Mouse (Mus musculus) intestine, embryonic 16.5 days (tissue): ENCODE measurements around the gene Gpr152. TPM values are rescaled to one million over a fixed set of nuclear protein-coding genes. Genes with fewer than 3 reads are reported as not detected.
A peak's percentile ranks its signal among the peaks of the same experiment; 100 is the strongest.
"Not testable (repeated sequence)": the region's sequence is repeated elsewhere in the genome, so short reads cannot be mapped to it uniquely, and the experiment has no call there.

Source experiments
- ATAC-seq: fragments of 200-750 bp; cut with Nextera tagmentation; 2 replicates; pipeline ENCODE4 v1.8.0; 2017; ENCODE audit warnings: moderate TSS enrichment, moderate library complexity
- H3K27ac ChIP-seq: fragments of 300-500 bp; sonication (generic); 2 replicates; pipeline ENCODE4 v1.5.1; 2014; ENCODE audit warnings: mild to moderate bottlenecking, low read length
- H3K27me3 ChIP-seq: fragments of 300-500 bp; sonication (generic); replicated peaks from 2 replicates; pipeline ENCODE4 v1.6.1; 2014; ENCODE audit warnings: low read length, control low read depth, mixed read lengths; ENCODE audit not compliant: control insufficient read depth, insufficient read depth
- H3K36me3 ChIP-seq: fragments of 300-500 bp; sonication (generic); 2 replicates; pipeline ENCODE4 v1.6.1; 2014; ENCODE audit warnings: low read length, control low read depth; ENCODE audit not compliant: control insufficient read depth, insufficient read depth
- H3K4me1 ChIP-seq: fragments of 300-500 bp; sonication (generic); 2 replicates; pipeline ENCODE4 v1.6.1; 2014; ENCODE audit warnings: low read length, control low read depth, mixed read lengths; ENCODE audit not compliant: control insufficient read depth, insufficient read depth
- H3K4me2 ChIP-seq: fragments of 300-500 bp; sonication (generic); 2 replicates; pipeline ENCODE4 v1.6.1; 2014; ENCODE audit warnings: low read depth, low read length, control low read depth
- H3K4me3 ChIP-seq: fragments of 300-500 bp; sonication (generic); 2 replicates; pipeline ENCODE4 v1.5.1; 2014; ENCODE audit warnings: mild to moderate bottlenecking, low read length
- H3K9ac ChIP-seq: fragments of 300-500 bp; sonication (generic); 2 replicates; pipeline ENCODE4 v1.6.1; 2014; ENCODE audit warnings: low read depth, low read length
- H3K9me3 ChIP-seq: fragments of 300-500 bp; sonication (generic); 2 replicates; pipeline ENCODE4 v1.6.1; 2016; ENCODE audit warnings: low read length, control low read depth; ENCODE audit not compliant: control insufficient read depth
- WGBS: fragments of 180-500 bp; shearing (Covaris S2); extraction: QIAGEN DNeasy Blood & Tissue Kit; methylation state at CpG from one replicate; pipeline ENCODE4 v1.1.7; 2014; 5-methylcytosine and 5-hydroxymethylcytosine counted together
- polyA plus RNA-seq: library from polyadenylated mRNA; unstranded; fragments of >200 nt; fragmentation: Nextera tagmentation; extraction: Ambion mirVana; gene quantifications from 2 replicates; pipeline ENCODE4 v1.2.1, GENCODE M21; 2015

The Gpr152 gene
- polyA plus RNA-seq, 1 experiment from 2014 or later = 0.04 TPM

DNA sequence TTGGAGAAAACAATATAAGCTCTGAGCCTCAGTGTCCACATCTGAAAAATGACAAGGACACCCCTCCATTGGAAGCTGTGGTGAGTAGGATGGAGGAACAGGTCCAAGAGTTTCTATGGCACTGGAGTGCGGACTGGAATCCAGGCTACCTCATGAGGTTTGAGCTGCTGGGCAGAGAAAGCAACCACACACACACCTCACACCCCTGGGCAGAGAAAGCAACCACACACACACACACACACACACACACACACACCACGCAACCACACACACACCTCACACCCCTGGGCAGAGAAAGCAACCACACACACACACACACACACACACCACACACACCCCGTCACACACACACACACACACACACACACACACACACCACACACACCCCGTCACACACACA, 14.3 kb upstream of the Gpr152 start:
- H3K4me2 ChIP-seq = peak overlapping the region; percentile 79
- 9% methylated on average over 4 of the region's 4 CpGs for WGBS
- H3K9ac ChIP-seq = peak overlapping the region; percentile 87

DNA sequence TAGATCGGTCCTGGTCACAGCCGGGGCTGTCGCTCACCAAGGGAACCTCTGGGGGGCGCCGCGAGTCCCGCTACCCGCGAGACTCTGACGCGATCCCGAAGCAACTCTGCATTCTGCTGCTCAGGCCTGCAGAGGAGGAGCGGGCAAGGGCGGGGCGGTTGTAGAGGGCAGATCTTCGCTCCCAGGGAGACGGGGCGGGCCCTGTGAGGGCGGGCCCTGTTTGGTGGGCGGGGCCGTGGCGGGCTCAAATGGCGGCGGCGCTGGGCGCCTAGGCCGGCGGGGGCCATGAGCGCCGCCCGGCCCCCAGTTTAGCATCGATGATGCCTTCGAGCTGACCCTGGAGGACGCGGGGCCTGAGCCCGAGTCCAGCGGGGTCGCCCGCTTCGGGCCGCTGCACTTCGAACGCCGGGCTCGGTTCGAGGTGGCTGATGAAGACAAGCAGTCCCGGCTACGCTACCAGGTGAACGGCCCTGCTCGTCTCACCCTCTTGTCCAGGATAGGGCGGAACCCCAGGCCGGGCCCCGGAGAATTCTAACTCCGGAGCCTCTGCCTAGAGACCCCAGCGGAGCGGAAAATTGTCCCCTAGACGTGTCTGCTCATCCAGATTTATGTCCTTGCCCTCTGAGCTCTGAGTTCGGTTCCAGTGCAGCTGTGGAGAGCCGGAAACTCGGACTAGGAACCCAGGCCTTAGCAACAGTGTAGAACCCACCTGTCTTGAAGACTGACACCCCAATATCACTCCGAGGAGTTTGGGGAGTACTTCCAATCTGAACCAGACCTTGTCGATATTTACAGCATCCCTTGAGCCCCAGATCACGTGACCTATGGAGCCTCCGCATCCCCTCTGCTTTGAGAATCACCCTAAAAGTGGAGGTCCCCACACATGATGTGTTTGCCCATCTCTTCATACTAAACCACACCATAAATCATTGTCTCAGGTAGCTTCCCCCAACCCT, 13.6 kb upstream of the Gpr152 start, which contains the start of gene Aip:
TSS of gene Aip (minus strand) at position 118 of the 956 bp plus-strand sequence.
- H3K27me3 ChIP-seq = no peaks in the 10 kb centered on the region
- peak within 1 kb of the TSS; percentile 79 for H3K4me2 ChIP-seq
- no peaks in the 10 kb centered on the region for H3K9me3 ChIP-seq
- H3K4me1 ChIP-seq = peaks cover 12% of the 10 kb centered on the region
- peak within 1 kb of the TSS; percentile 87 for H3K4me3 ChIP-seq
- H3K27ac ChIP-seq = peak within 1 kb of the TSS; percentile 57; the same call in 1 of the 2 replicates
- 0 out of 2 replicates have a peak, but pooled peaks cover 1% of the 10 kb centered on the region for H3K36me3 ChIP-seq
- peak; percentile 93 for ATAC-seq
- peak within 1 kb of the TSS; percentile 87 for H3K9ac ChIP-seq
- 1% methylated on average over 51 of the region's 64 CpGs for WGBS

More for the DNA sequence above, 14.3 kb upstream of the Gpr152 start:
- ATAC-seq = peak; percentile 32
- H3K9me3 ChIP-seq, H3K27ac ChIP-seq, H3K27me3 ChIP-seq, H3K36me3 ChIP-seq: not testable (repeated sequence)
- Histone ChIP-seq H3K4me3 (peak overlapping the region; percentile 87), H3K4me1 (peaks cover 20% of the 10 kb centered on the region)

DNA sequence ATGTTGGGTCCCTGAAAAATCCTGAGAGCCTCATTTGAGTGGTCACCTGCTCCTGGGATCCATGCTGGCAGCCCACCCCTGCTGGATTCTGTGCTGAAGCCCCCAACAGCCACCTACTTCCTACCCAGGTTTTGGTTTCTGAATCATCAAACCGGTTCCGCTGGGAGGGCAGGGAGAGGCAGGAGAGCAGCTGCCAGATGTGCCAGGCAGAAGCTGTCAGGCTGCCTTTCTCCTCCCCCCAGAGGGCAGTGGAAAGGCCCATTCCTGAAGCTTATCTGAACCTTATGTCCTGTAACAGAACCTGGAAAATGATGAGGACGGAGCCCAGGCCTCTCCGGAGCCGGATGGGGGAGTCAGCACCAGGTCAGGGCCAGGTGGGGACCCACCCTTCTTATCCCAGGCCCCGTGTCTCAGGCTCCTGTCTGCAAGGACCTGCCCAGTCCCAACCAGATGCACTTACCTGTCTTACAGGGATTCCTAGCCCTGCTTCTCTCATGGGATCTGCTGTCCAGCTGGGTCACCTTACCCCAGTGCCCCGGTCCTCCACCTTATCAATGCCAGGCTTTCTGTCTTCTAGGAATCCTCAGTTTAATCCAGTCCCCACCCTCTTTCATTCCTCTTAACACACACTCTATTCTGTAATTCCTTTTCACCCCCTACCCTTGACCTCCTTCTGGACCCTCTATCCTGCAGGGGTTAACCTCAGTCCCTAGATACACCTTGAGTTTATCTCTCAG, 12.7 kb upstream of the Gpr152 start:
- H3K27ac ChIP-seq = 0 out of 2 replicates have a peak overlapping the region, but pooled peaks have one; percentile 1
- ATAC-seq = no peak
- H3K27me3 ChIP-seq = no peaks in the 10 kb centered on the region
- peak overlapping the region; percentile 87 for H3K9ac ChIP-seq
- H3K4me1 ChIP-seq = peaks cover 12% of the 10 kb centered on the region
- no peaks in the 10 kb centered on the region for H3K9me3 ChIP-seq
- H3K36me3 ChIP-seq = peaks cover 10% of the 10 kb centered on the region; the same call in 1 of the 2 replicates
- H3K4me2 ChIP-seq = peak overlapping the region; percentile 79
- WGBS = 51% methylated on average over 7 of the region's 7 CpGs
- H3K4me3 ChIP-seq = peak overlapping the region; percentile 87

DNA sequence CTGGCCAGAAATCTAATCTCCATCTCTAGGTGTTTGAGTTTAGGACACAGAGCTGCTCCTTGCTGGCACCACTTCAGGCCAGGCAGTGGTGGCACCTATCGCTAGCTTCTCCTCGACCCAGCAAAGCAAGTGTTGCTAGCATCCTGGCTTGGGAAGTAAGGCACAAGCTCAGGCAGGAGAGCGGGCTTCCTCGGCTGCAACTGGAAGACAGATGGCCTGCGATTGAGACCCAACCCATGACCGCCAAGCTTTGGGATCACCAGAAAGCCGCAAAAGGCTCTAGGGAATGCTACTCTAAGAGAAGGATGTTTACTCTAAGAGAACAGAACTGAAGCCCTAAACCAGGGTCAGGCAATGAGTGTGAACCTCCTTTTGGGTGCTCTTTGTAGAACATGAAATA, 10.1 kb upstream of the Gpr152 start:
- Histone ChIP-seq H3K27me3 (no peaks in the 10 kb centered on the region), H3K4me1 (peaks cover 12% of the 10 kb centered on the region), H3K9me3 (no peaks in the 10 kb centered on the region), H3K4me3 (no peak overlapping the region), H3K4me2 (no peak overlapping the region), H3K9ac (0 out of 2 replicates have a peak overlapping the region, but pooled peaks have one; percentile 10), H3K27ac (no peak overlapping the region), H3K36me3 (peaks cover 16% of the 10 kb centered on the region; the same call in 1 of the 2 replicates)
- WGBS = 90% methylated on average over 7 of the region's 7 CpGs
- ATAC-seq = no peak

DNA sequence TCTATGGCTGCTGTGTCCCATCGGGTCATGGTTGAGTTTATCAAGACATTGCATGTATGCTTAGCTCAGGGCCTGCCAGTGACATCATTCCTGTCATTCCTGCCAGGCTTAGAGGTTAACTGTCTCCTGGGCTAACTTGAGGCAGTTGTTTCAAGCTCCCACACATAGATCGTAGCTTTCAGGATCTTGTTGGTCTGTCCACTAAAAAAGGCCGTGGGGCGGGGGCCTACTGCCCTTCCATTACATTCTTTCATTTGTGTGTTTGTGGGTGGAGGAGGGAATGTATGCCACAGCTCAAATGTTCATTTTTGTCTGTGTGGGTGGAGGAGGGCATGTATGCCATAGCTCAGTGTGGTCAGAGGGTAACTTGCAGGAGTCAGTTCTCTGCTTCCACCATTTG, 9.5 kb upstream of the Gpr152 start:
- no peak overlapping the region for H3K4me3 ChIP-seq
- WGBS = 88% methylated on average over 4 of the region's 4 CpGs
- H3K36me3 ChIP-seq = peaks cover 16% of the 10 kb centered on the region; the same call in 1 of the 2 replicates
- no peaks in the 10 kb centered on the region for H3K27me3 ChIP-seq
- ATAC-seq = no peak
- H3K9ac ChIP-seq = no peak overlapping the region
- H3K4me2 ChIP-seq = no peak overlapping the region
- no peaks in the 10 kb centered on the region for H3K9me3 ChIP-seq
- peaks cover 8% of the 10 kb centered on the region for H3K4me1 ChIP-seq
- no peak overlapping the region for H3K27ac ChIP-seq

DNA sequence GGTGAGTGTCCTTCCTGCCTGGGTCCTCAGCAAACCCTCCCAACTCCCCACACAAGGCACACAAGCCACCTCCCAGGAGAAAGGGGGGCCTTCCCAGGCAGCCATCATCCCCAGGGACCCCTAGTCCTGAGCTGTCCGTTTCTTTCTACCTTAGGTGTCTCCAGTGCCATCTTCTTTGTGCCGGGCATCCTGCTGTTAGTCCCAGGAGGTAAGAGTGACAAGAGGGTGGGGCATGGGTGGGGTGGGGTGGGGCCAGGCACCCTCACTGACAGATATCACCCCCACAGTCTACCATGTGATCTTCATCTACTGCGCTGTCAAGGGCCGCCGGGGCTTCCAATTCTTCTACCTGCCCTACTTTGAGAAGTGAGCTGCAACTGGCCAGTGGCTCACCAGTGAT, 8.5 kb upstream of the Gpr152 start:
- Histone ChIP-seq H3K4me3 (no peak overlapping the region), H3K27ac (no peak overlapping the region), H3K9me3 (no peaks in the 10 kb centered on the region), H3K36me3 (peaks cover 16% of the 10 kb centered on the region; the same call in 1 of the 2 replicates), H3K27me3 (no peaks in the 10 kb centered on the region), H3K9ac (no peak overlapping the region), H3K4me2 (no peak overlapping the region), H3K4me1 (peaks cover 8% of the 10 kb centered on the region)
- ATAC-seq = no peak
- WGBS = 86% methylated on average over 5 of the region's 5 CpGs

DNA sequence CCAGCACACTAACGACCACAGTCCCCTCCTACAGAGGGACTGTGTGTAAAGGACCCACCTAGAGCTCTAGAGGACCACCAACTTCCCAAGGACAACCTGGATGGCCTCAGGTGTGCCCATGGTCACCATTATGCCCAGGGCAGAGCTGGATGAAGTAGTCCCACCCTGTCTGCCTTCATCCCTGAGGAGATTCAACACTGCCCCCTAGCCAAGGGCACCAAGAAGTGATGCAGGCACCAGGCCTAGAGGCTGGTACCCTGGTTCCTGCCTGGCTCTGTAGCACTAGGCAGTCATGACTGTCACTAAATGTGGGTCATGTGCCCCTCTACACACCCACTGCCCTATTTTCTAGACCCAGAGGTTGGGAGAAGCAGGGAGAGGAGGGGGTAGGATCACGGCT, 7.8 kb upstream of the Gpr152 start:
- peaks cover 4% of the 10 kb centered on the region for H3K4me1 ChIP-seq
- WGBS = 81% methylated on average over 2 of the region's 2 CpGs

DNA sequence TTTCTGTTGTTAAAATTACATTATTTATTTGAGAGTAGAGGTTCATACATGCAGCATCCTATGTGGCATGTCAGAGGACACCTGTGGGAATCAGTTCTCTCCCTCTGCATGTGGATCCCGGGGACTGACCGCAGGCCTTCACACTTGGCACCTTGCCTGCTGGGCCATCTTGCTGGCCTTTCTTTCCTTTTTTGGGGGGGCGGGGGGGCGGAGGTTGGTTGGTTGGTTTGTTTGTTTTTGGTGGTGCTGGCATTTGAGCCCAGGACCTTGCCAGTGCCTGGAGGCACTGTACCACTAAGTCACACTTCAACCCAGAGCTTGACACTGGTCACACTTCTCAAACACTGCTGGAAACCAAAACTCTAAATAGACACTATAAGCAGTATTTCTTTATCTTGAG, 5.2 kb upstream of the Gpr152 start:
- no peak overlapping the region for H3K9ac ChIP-seq
- 87% methylated on average over 4 of the region's 4 CpGs for WGBS
- no peaks in the 10 kb centered on the region; the same call in 1 of the 2 replicates for H3K4me1 ChIP-seq
- H3K27ac ChIP-seq = no peak overlapping the region
- no peaks in the 10 kb centered on the region for H3K9me3 ChIP-seq
- H3K4me3 ChIP-seq = no peak overlapping the region
- no peak overlapping the region for H3K4me2 ChIP-seq
- H3K36me3 ChIP-seq = peaks cover 16% of the 10 kb centered on the region; the same call in 1 of the 2 replicates
- H3K27me3 ChIP-seq = no peaks in the 10 kb centered on the region
- ATAC-seq = no peak

More for the DNA sequence above, 7.8 kb upstream of the Gpr152 start:
- Histone ChIP-seq H3K36me3 (peaks cover 16% of the 10 kb centered on the region; the same call in 1 of the 2 replicates), H3K9ac (no peak overlapping the region), H3K9me3 (no peaks in the 10 kb centered on the region), H3K27ac (no peak overlapping the region), H3K4me2 (no peak overlapping the region), H3K27me3 (no peaks in the 10 kb centered on the region), H3K4me3 (no peak overlapping the region)
- ATAC-seq = no peak; the same call in 1 of the 2 replicates
